Mouse (Mus musculus) brain, embryonic 14.5 days (tissue): ENCODE data around the gene Patl1. TPM values are rescaled to one million over a fixed set of nuclear protein-coding genes. Genes with fewer than 3 reads are reported as not detected.
"Not testable (repeated sequence)": the region's sequence is repeated elsewhere in the genome, so short reads cannot be mapped to it uniquely, and the experiment has no call there.

ENCODE experiments used
- DNase-seq: peaks from one replicate; pipeline ENCODE4 v3.0.0-alpha.2; 2011; ENCODE audit warnings: low read depth
- CTCF ChIP-seq: fragments of 200-500 bp; IDR thresholded peaks from 2 replicates; pipeline ENCODE4 v1.5.1; 2012; ENCODE audit warnings: inconsistent platforms, mild to moderate bottlenecking, moderate library complexity, borderline replicate concordance; ENCODE audit not compliant: insufficient read depth, insufficient read length; ENCODE audit errors: extremely low read depth
- POLR2A ChIP-seq: fragments of 200-500 bp; IDR thresholded peaks from 2 replicates; pipeline ENCODE4 v1.6.1; 2012; ENCODE audit warnings: mild to moderate bottlenecking, inconsistent platforms, borderline replicate concordance; ENCODE audit not compliant: poor library complexity, insufficient read depth, insufficient read length, severe bottlenecking; ENCODE audit errors: extremely low read depth
- polyA plus RNA-seq: library from polyadenylated mRNA; depleted of rRNA; stranded (reverse); fragments of >200 nt; gene quantifications from 2 replicates; pipeline ENCODE4 v1.2.3, GENCODE M21; 2012; rRNA removed

Gene Patl1
- 38.0 and 38.6 TPM in 2 replicates for polyA plus RNA-seq

- TF ChIP-seq POLR2A (peak; percentile 89), CTCF (no peak)
- peak; percentile 99 for DNase-seq
Observed at GRCm38 (mm10) chr19:11912037-11912532, at the start of gene Patl1. Gene Patl1, plus strand, starts transcription at chr19:11912399.

- TF ChIP-seq POLR2A (no peak), CTCF (no peak)
- no peak for DNase-seq
Observed at GRCm38 (mm10) chr19:11867837-11868236, 44.4 kb upstream of the Patl1 start.

GRCm38 (mm10) chr19:11875006-11875405 lies 37.2 kb upstream of the Patl1 start, which contains the start of gene Olfr1419:
Gene Olfr1419, minus strand, starts transcription at chr19:11875106.
- TF ChIP-seq POLR2A (no peak), CTCF (no peak)
- DNase-seq: no peak

- DNase-seq: not testable (repeated sequence)
Observed at GRCm38 (mm10) chr19:11878404-11878803, 33.8 kb upstream of the Patl1 start.

- DNase-seq: no peak
- TF ChIP-seq POLR2A (no peak), CTCF (no peak)
Observed at GRCm38 (mm10) chr19:11886265-11886664, 25.9 kb upstream of the Patl1 start, which contains the start of gene Olfr1420. Gene Olfr1420, plus strand, starts transcription at chr19:11886565.

- DNase-seq: no peak
- TF ChIP-seq POLR2A: no peak
- no peak for TF ChIP-seq CTCF
Observed at GRCm38 (mm10) chr19:11911021-11911420, 1.2 kb upstream of the Patl1 start.

GRCm38 (mm10) chr19:11911603-11912002 lies 596 bp upstream of the Patl1 start:
- DNase-seq: no peak
- TF ChIP-seq CTCF: no peak
- TF ChIP-seq POLR2A: no peak

GRCm38 (mm10) chr19:11912533-11913121 lies 428 bp downstream of the Patl1 start:
- no peak for TF ChIP-seq CTCF
- no peak for TF ChIP-seq POLR2A
- DNase-seq: peak; percentile 63

- DNase-seq: peak; percentile 92
- TF ChIP-seq CTCF: no peak
- no peak for TF ChIP-seq POLR2A
Observed at GRCm38 (mm10) chr19:11915804-11916203, 3.6 kb downstream of the Patl1 start.

GRCm38 (mm10) chr19:11922068-11922467 lies 9.9 kb downstream of the Patl1 start:
- TF ChIP-seq CTCF: no peak
- no peak for TF ChIP-seq POLR2A
- no peak for DNase-seq

GRCm38 (mm10) chr19:11922515-11922914 lies 10.3 kb downstream of the Patl1 start:
- not testable (repeated sequence) for DNase-seq

GRCm38 (mm10) chr19:11926380-11926779 lies 14.2 kb downstream of the Patl1 start:
- no peak for DNase-seq
- no peak for TF ChIP-seq CTCF
- TF ChIP-seq POLR2A: no peak

- DNase-seq: no peak
- TF ChIP-seq POLR2A (no peak), CTCF (no peak)
Observed at GRCm38 (mm10) chr19:11928025-11928748, 16.0 kb downstream of the Patl1 start.

GRCm38 (mm10) chr19:11946460-11946859 lies 34.3 kb downstream of the Patl1 start:
- not testable (repeated sequence) for DNase-seq

- no peak for DNase-seq
- TF ChIP-seq POLR2A (no peak), CTCF (no peak)
Observed at GRCm38 (mm10) chr19:11949878-11950277, 37.7 kb downstream of the Patl1 start.

GRCm38 (mm10) chr19:11950747-11951146 lies 38.5 kb downstream of the Patl1 start:
- DNase-seq: no peak
- TF ChIP-seq POLR2A (no peak), CTCF (no peak)
